Mouse (Mus musculus): ENCODE results near the gene Rln1.
A peak's percentile ranks its signal among the peaks of the same experiment; 100 is the strongest.

Rln1 gene

GRCm38 (mm10) chr19:29361468-29362130 is 27.1 kb upstream of the Rln1 start:
- DNase-seq (ENCODE audit: extremely low read depth, low read depth, low spot score) = peak; percentile 52

- no peak for DNase-seq (ENCODE audit: extremely low read depth, low read depth, low spot score)
Observed at GRCm38 (mm10) chr19:29360251-29360650, 25.8 kb upstream of the Rln1 start.

- no peak for DNase-seq (ENCODE audit: extremely low read depth, low read depth, low spot score)
Observed at GRCm38 (mm10) chr19:29356281-29356680, 21.8 kb upstream of the Rln1 start.

GRCm38 (mm10) chr19:29354895-29355877 is 20.7 kb upstream of the Rln1 start:
- DNase-seq (ENCODE audit: extremely low read depth, low read depth, low spot score) = no peak

- no peak for DNase-seq (ENCODE audit: extremely low read depth, low read depth, low spot score)
Observed at GRCm38 (mm10) chr19:29350991-29351390, 16.5 kb upstream of the Rln1 start.

GRCm38 (mm10) chr19:29345636-29346035 is 11.2 kb upstream of the Rln1 start:
- no peak for DNase-seq (ENCODE audit: extremely low read depth, low read depth, low spot score)

- DNase-seq (ENCODE audit: extremely low read depth, low read depth, low spot score) = no peak
Observed at GRCm38 (mm10) chr19:29344868-29345267, 10.4 kb upstream of the Rln1 start.

GRCm38 (mm10) chr19:29342281-29342680 is 7.8 kb upstream of the Rln1 start:
- DNase-seq (ENCODE audit: extremely low read depth, low read depth, low spot score) = no peak

GRCm38 (mm10) chr19:29341029-29341428 is 6.6 kb upstream of the Rln1 start:
- no peak for DNase-seq (ENCODE audit: extremely low read depth, low read depth, low spot score)

GRCm38 (mm10) chr19:29336624-29337023 is 2.2 kb upstream of the Rln1 start:
- no peak for DNase-seq (ENCODE audit: extremely low read depth, low read depth, low spot score)

- no peak for DNase-seq (ENCODE audit: extremely low read depth, low read depth, low spot score)
Observed at GRCm38 (mm10) chr19:29326822-29327552, 7.5 kb downstream of the Rln1 start.

- DNase-seq (ENCODE audit: extremely low read depth, low read depth, low spot score) = no peak
Observed at GRCm38 (mm10) chr19:29326396-29326795, 8.1 kb downstream of the Rln1 start.

GRCm38 (mm10) chr19:29325852-29326180 is 8.7 kb downstream of the Rln1 start:
- DNase-seq (ENCODE audit: extremely low read depth, low read depth, low spot score) = no peak

- DNase-seq (ENCODE audit: extremely low read depth, low read depth, low spot score) = no peak
Observed at GRCm38 (mm10) chr19:29325053-29325851, 9.2 kb downstream of the Rln1 start, which contains the start of gene Insl6. Gene Insl6, minus strand, starts transcription at chr19:29325356.

- no peak for DNase-seq (ENCODE audit: extremely low read depth, low read depth, low spot score)
Observed at GRCm38 (mm10) chr19:29323416-29324049, 10.9 kb downstream of the Rln1 start.

- DNase-seq (ENCODE audit: extremely low read depth, low read depth, low spot score) = no peak
Observed at GRCm38 (mm10) chr19:29312661-29313060, 21.8 kb downstream of the Rln1 start.

- no peak for DNase-seq (ENCODE audit: extremely low read depth, low read depth, low spot score)
Observed at GRCm38 (mm10) chr19:29311791-29312190, 22.7 kb downstream of the Rln1 start.

GRCm38 (mm10) chr19:29308832-29309231 is 25.6 kb downstream of the Rln1 start:
- DNase-seq (ENCODE audit: extremely low read depth, low read depth, low spot score) = no peak

GRCm38 (mm10) chr19:29302119-29302518 is 32.4 kb downstream of the Rln1 start:
- no peak for DNase-seq (ENCODE audit: extremely low read depth, low read depth, low spot score)

- peak; percentile 88 for DNase-seq (ENCODE audit: extremely low read depth, low read depth, low spot score)
Observed at GRCm38 (mm10) chr19:29300919-29301318, 33.6 kb downstream of the Rln1 start.

All from fat pad, adult 2 months (tissue).